ENCODE assay signal across 8 mouse cellular contexts in genomic region chr11:6527256-6528185, GRCm38 (mm10). TPM values are rescaled to one million over a fixed set of nuclear protein-coding genes. Genes with fewer than 3 reads are reported as not detected.
DNase-seq lines count a peak whose midpoint lies in the region; ATAC-seq and TF ChIP-seq lines count a peak whose summit lies in the region.

No protein-coding gene starts in this region.

- 13% methylated on average over 10 of the region's 10 CpGs for WGBS in heart, embryonic 16.5 days
- WGBS in forebrain, postnatal 0 days = 20% methylated on average over 10 of the region's 10 CpGs

- no peak for DNase-seq in heart, adult 9 months (ENCODE audit: low spot score in 2 of 2)
- peak; percentile 16 for DNase-seq in Muller cell, postnatal 12 days (ENCODE audit: inconsistent ontology term)
- DNase-seq in forebrain, postnatal 0 days = no peak
- no peak for DNase-seq in gastrocnemius, postnatal 4 days (ENCODE audit: low spot score in 2 of 2)
- no peak for DNase-seq in thymus, postnatal 36 days
- no peak for DNase-seq in right cerebral cortex, adult 18-20 months

- peak overlapping the region; percentile 85 for H3K4me2 ChIP-seq in heart, embryonic 16.5 days (ENCODE audit: low read depth, low read length)
- H3K4me2 ChIP-seq in forebrain, postnatal 0 days (ENCODE audit: low read depth) = peak overlapping the region; percentile 76

- H3K9ac ChIP-seq in heart, embryonic 16.5 days (ENCODE audit: low read length) = peak overlapping the region; percentile 87
- H3K9ac ChIP-seq in forebrain, postnatal 0 days = peak overlapping the region; percentile 67

- peak; percentile 54 for ATAC-seq in heart, embryonic 16.5 days (replicated peaks; ENCODE audit: extremely low read depth, insufficient read depth, low FRiP score)
- peak; percentile 5; the same call in 1 of the 2 replicates for ATAC-seq in forebrain, postnatal 0 days
- ATAC-seq in megakaryocyte progenitor cell, adult 5-6 weeks (replicated peaks; ENCODE audit: poor library complexity) = peak; percentile 15; the same call in 1 of the 2 replicates

- no peaks in the 10 kb centered on the region for H3K27me3 ChIP-seq in heart, embryonic 16.5 days (ENCODE audit: control insufficient read depth, insufficient read depth, low read length)
- H3K27me3 ChIP-seq in forebrain, postnatal 0 days (ENCODE audit: insufficient read depth, low read length) = no peaks in the 10 kb centered on the region

- H3K27ac ChIP-seq in heart, embryonic 16.5 days (ENCODE audit: low read length) = peak overlapping the region; percentile 94
- peak overlapping the region; percentile 82 for H3K27ac ChIP-seq in forebrain, postnatal 0 days (ENCODE audit: low read depth, low read length)

- H3K4me1 ChIP-seq in heart, embryonic 16.5 days (ENCODE audit: control insufficient read depth, insufficient read depth, low read length) = peaks cover 11% of the 10 kb centered on the region
- peaks cover 8% of the 10 kb centered on the region; the same call in 1 of the 2 replicates for H3K4me1 ChIP-seq in forebrain, postnatal 0 days (ENCODE audit: insufficient read depth)

- peak overlapping the region; percentile 69 for H3K4me3 ChIP-seq in heart, embryonic 16.5 days (ENCODE audit: low read length)
- peak overlapping the region; percentile 51 for H3K4me3 ChIP-seq in forebrain, postnatal 0 days (ENCODE audit: low read depth, low read length)

- TF ChIP-seq CTCF in forebrain, postnatal 0 days (IDR thresholded peaks at IDR 0.05; ENCODE audit: low read depth) = no peak

- H3K36me3 ChIP-seq in heart, embryonic 16.5 days (ENCODE audit: control insufficient read depth, insufficient read depth) = peaks cover 22% of the 10 kb centered on the region
- H3K36me3 ChIP-seq in forebrain, postnatal 0 days (ENCODE audit: insufficient read depth) = peaks cover 21% of the 10 kb centered on the region

- no peaks in the 10 kb centered on the region for H3K9me3 ChIP-seq in heart, embryonic 16.5 days (replicated peaks; ENCODE audit: control insufficient read depth, low read length)
- no peaks in the 10 kb centered on the region for H3K9me3 ChIP-seq in forebrain, postnatal 0 days (ENCODE audit: low read length)

RNA-seq across cellular contexts. Expression of gene Myo1g, which starts 6.8 kb away (rescaled TPM):
- polyA plus RNA-seq in heart, embryonic 16.5 days (2015; fragmentation: Nextera tagmentation; extraction: Ambion mirVana) = 3.4 and 6.8 TPM in 2 replicates
- 0.23 and 0.90 TPM in 2 replicates for total RNA-seq in forebrain, postnatal 0 days (2014; rRNA removed)
- polyA plus RNA-seq in forebrain, postnatal 0 days (2015; fragmentation: Nextera tagmentation; extraction: Ambion mirVana) = 0.24 and 0.75 TPM in 2 replicates
- 39.1 and 43.8 TPM in 2 replicates for total RNA-seq in megakaryocyte progenitor cell, adult 5-6 weeks (2015)
- 47.1 and 49.6 TPM in 2 replicates for total RNA-seq in megakaryocyte progenitor cell, adult 5-6 weeks (2017)
- total RNA-seq in gastrocnemius, postnatal 4 days (2021) = 1 to 10 TPM; 3.0 to 3.4 TPM

RNA-seq across cellular contexts. Expression of gene Ccm2, which starts 19.2 kb away (rescaled TPM):
- 58.7 TPM in 2 replicates for polyA plus RNA-seq in heart, embryonic 16.5 days (2015; fragmentation: Nextera tagmentation; extraction: Ambion mirVana)
- total RNA-seq in forebrain, postnatal 0 days (2014; rRNA removed) = 58.9 and 65.6 TPM in 2 replicates
- 84.0 and 84.7 TPM in 2 replicates for polyA plus RNA-seq in forebrain, postnatal 0 days (2015; fragmentation: Nextera tagmentation; extraction: Ambion mirVana)
- total RNA-seq in megakaryocyte progenitor cell, adult 5-6 weeks (2015) = 18.3 and 22.7 TPM in 2 replicates
- 43.6 TPM in 2 replicates for total RNA-seq in megakaryocyte progenitor cell, adult 5-6 weeks (2017)
- total RNA-seq in gastrocnemius, postnatal 4 days (2021) = 10 to 100 TPM; 40.2 to 50.8 TPM

RNA-seq across cellular contexts. Expression of gene Purb, which starts 51.8 kb away (rescaled TPM):
- 22.1 and 24.2 TPM in 2 replicates for polyA plus RNA-seq in heart, embryonic 16.5 days (2015; fragmentation: Nextera tagmentation; extraction: Ambion mirVana)
- 49.9 and 53.5 TPM in 2 replicates for total RNA-seq in forebrain, postnatal 0 days (2014; rRNA removed)
- 10.9 and 18.6 TPM in 2 replicates for polyA plus RNA-seq in forebrain, postnatal 0 days (2015; fragmentation: Nextera tagmentation; extraction: Ambion mirVana)
- total RNA-seq in megakaryocyte progenitor cell, adult 5-6 weeks (2015) = 51.3 and 53.0 TPM in 2 replicates
- 38.3 and 40.5 TPM in 2 replicates for total RNA-seq in megakaryocyte progenitor cell, adult 5-6 weeks (2017)
- 10 to 100 TPM; 84.0 to 90.4 TPM for total RNA-seq in gastrocnemius, postnatal 4 days (2021)

Comparison
In these comparisons a context has a peak if more than half of its experiments do, and no peak if none do; other contexts are left out.
1. RNA of gene Myo1g, which starts 6.8 kb away (total RNA-seq): 39.1 to 49.6 TPM in megakaryocyte progenitor cell, adult 5-6 weeks; 3.0 to 3.4 TPM in gastrocnemius, postnatal 4 days and 0.23 to 0.90 TPM in forebrain, postnatal 0 days; every median in the first group is over 4 times any median in the second.
2. Peak in every context shown above with its lines, with median percentiles within 50 percentile points of each other: ATAC-seq.